Mouse (Mus musculus) embryonic facial prominence, embryonic 15.5 days (tissue): ENCODE results near the gene Rfc2. TPM values are rescaled to one million over a fixed set of nuclear protein-coding genes. Genes with fewer than 3 reads are reported as not detected.

ENCODE experiments used
- ATAC-seq: fragments of 200-750 bp; cut with Nextera tagmentation; 2 replicates; pipeline ENCODE4 v1.8.0; 2017; ENCODE audit warnings: low read depth, moderate TSS enrichment; ENCODE audit not compliant: insufficient number of reproducible peaks, low FRiP score, low TSS enrichment
- H3K27ac ChIP-seq: fragments of 300-500 bp; sonication (generic); replicated peaks from 2 replicates; pipeline ENCODE4 v1.5.1; 2015; ENCODE audit warnings: mild to moderate bottlenecking, inconsistent platforms
- H3K27me3 ChIP-seq: fragments of 300-500 bp; sonication (generic); 2 replicates; pipeline ENCODE4 v1.6.1; 2015; ENCODE audit warnings: inconsistent platforms
- H3K36me3 ChIP-seq: fragments of 300-500 bp; sonication (generic); 2 replicates; pipeline ENCODE4 v1.6.1; 2015; ENCODE audit warnings: mild to moderate bottlenecking, inconsistent platforms
- H3K4me1 ChIP-seq: fragments of 300-500 bp; sonication (generic); 2 replicates; pipeline ENCODE4 v1.6.1; 2015; ENCODE audit warnings: inconsistent platforms
- H3K4me2 ChIP-seq: fragments of 300-500 bp; sonication (generic); replicated peaks from 2 replicates; pipeline ENCODE4 v1.6.1; 2015; ENCODE audit warnings: mild to moderate bottlenecking, inconsistent platforms
- H3K4me3 ChIP-seq: fragments of 300-500 bp; sonication (generic); replicated peaks from 2 replicates; pipeline ENCODE4 v1.5.1; 2015; ENCODE audit warnings: mild to moderate bottlenecking, inconsistent platforms
- H3K9ac ChIP-seq: fragments of 300-500 bp; sonication (generic); 2 replicates; pipeline ENCODE4 v1.6.1; 2015; ENCODE audit warnings: inconsistent platforms
- H3K9me3 ChIP-seq: fragments of 300-500 bp; sonication (generic); replicated peaks from 2 replicates; pipeline ENCODE4 v1.6.1; 2016; ENCODE audit warnings: inconsistent platforms
- WGBS: fragments of 180-500 bp; shearing (Covaris S2); methylation state at CpG from one replicate; pipeline ENCODE4 v1.1.7; 2015; 5-methylcytosine and 5-hydroxymethylcytosine counted together
- polyA plus RNA-seq: library from polyadenylated mRNA; unstranded; fragments of >200 nt; fragmentation: Nextera tagmentation; extraction: Ambion mirVana; gene quantifications from 2 replicates; pipeline ENCODE4 v1.2.1, GENCODE M21; 2015

Gene Rfc2
- polyA plus RNA-seq, result 234 and 238 TPM in 2 replicates

DNA sequence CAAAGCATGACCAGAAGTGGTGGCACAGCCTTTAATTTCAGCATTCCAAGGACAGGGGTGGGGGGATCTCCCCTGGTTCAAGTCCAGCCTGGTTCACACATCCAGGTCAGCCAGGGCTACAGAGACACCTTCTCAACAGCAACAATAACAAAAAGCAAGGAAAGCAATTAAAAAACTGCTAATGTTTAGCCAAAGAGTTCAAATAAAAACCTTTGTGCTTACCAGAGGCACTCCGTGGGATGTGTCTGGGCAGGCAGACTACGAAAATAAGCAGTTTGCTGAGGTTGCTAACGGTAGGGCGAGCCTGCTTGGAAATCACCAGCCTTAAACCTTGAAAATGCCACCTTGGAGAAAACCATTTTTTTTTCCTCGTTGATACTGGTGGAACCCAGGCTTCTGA lies at the start of gene Rfc2:
Rfc2 (plus strand) TSS at position 221 of the 400 bp plus-strand sequence.
- WGBS, result 67% methylated on average over 5 of the region's 5 CpGs
- Histone ChIP-seq H3K9ac (no peak within 1 kb of the TSS), H3K4me2 (no peak within 1 kb of the TSS), H3K27ac (peak within 1 kb of the TSS; percentile 58), H3K4me3 (no peak within 1 kb of the TSS), H3K4me1 (peaks cover 16% of the 10 kb centered on the region), H3K36me3 (no peaks in the 10 kb centered on the region), H3K9me3 (no peaks in the 10 kb centered on the region), H3K27me3 (no peaks in the 10 kb centered on the region)
- no peak for ATAC-seq

DNA sequence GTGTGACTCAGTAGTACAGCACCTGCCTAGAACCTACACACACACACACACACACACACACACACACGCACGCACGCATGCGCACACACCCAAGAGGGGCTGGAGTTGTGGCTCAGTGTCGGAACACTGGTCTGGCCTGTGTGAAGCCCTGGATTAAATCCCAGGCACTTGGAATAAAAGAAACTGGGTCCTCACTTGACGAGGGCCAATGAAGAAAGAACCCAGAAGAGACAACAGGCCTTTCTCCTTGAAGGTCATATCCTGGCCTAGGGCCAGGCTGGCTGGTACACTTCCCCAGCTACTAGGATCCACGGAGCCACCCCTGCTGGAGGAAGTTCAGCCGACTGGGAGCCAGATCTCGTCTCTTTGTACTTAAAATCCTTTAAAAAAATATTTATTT lies 49.6 kb upstream of the Rfc2 start:
- no peaks in the 10 kb centered on the region for H3K4me1 ChIP-seq
- WGBS, result 77% methylated on average over 9 of the region's 9 CpGs
- H3K9ac ChIP-seq, result no peak overlapping the region
- H3K9me3 ChIP-seq, result no peaks in the 10 kb centered on the region
- no peaks in the 10 kb centered on the region for H3K27me3 ChIP-seq
- H3K4me3 ChIP-seq, result no peak overlapping the region
- peaks cover 41% of the 10 kb centered on the region for H3K36me3 ChIP-seq
- H3K27ac ChIP-seq, result no peak overlapping the region
- H3K4me2 ChIP-seq, result no peak overlapping the region
- no peak for ATAC-seq

- H3K27me3 ChIP-seq, result no peaks in the 10 kb centered on the region
- no peak for ATAC-seq
- H3K27ac ChIP-seq, result no peak overlapping the region
- no peaks in the 10 kb centered on the region for H3K4me1 ChIP-seq
- no peak overlapping the region for H3K4me2 ChIP-seq
- 97% methylated on average over 6 of the region's 6 CpGs for WGBS
- H3K9me3 ChIP-seq, result no peaks in the 10 kb centered on the region
- H3K36me3 ChIP-seq, result peaks cover 39% of the 10 kb centered on the region
- no peak overlapping the region for H3K9ac ChIP-seq
- H3K4me3 ChIP-seq, result no peak overlapping the region
Observed at GRCm38 (mm10) chr5:134532417-134532816, 48.7 kb upstream of the Rfc2 start.

DNA sequence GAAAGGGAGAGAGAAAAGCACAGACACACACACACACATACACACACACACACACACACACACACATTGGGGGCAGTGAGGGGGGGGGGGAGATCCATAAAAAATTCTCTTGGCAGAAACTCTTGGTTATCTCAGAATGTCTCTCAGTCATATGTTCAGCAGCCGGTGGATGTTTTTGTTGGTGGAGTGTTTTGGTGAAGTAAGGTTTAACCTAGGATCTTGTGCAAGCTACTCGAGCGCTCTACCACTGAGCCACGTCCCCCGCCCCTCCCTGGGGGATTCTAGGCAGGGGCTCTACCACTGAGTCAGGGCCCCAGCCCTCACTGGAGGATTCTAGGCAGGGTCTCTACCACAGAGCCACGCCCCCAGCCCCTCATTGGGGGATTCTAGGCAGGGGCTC lies 45.1 kb upstream of the Rfc2 start:
- 83% methylated on average over 6 of the region's 6 CpGs for WGBS
- H3K36me3 ChIP-seq, result peaks cover 49% of the 10 kb centered on the region
- H3K4me2 ChIP-seq, result no peak overlapping the region
- H3K27ac ChIP-seq, result no peak overlapping the region
- no peaks in the 10 kb centered on the region for H3K27me3 ChIP-seq
- no peak for ATAC-seq
- H3K4me1 ChIP-seq, result peaks cover 11% of the 10 kb centered on the region
- H3K4me3 ChIP-seq, result no peak overlapping the region
- H3K9me3 ChIP-seq, result no peaks in the 10 kb centered on the region
- no peak overlapping the region for H3K9ac ChIP-seq

GRCm38 (mm10) chr5:134539891-134540290 lies 41.3 kb upstream of the Rfc2 start:
- Histone ChIP-seq H3K27me3 (no peaks in the 10 kb centered on the region), H3K27ac (peak overlapping the region; percentile 29; the same call in 1 of the 2 replicates), H3K9me3 (no peaks in the 10 kb centered on the region), H3K36me3 (peaks cover 21% of the 10 kb centered on the region; the same call in 1 of the 2 replicates), H3K4me3 (no peak overlapping the region), H3K4me1 (peaks cover 21% of the 10 kb centered on the region), H3K4me2 (no peak overlapping the region), H3K9ac (no peak overlapping the region)
- peak; percentile 41 for ATAC-seq
- 10% methylated on average over 3 of the region's 3 CpGs for WGBS

GRCm38 (mm10) chr5:134540881-134541280 lies 40.3 kb upstream of the Rfc2 start:
- Histone ChIP-seq H3K27ac (no peak overlapping the region), H3K4me2 (no peak overlapping the region), H3K4me1 (peaks cover 21% of the 10 kb centered on the region), H3K9ac (no peak overlapping the region), H3K4me3 (no peak overlapping the region), H3K36me3 (peaks cover 13% of the 10 kb centered on the region; the same call in 1 of the 2 replicates), H3K27me3 (no peaks in the 10 kb centered on the region), H3K9me3 (no peaks in the 10 kb centered on the region)
- 51% methylated on average over 6 of the region's 6 CpGs for WGBS
- ATAC-seq, result no peak

DNA sequence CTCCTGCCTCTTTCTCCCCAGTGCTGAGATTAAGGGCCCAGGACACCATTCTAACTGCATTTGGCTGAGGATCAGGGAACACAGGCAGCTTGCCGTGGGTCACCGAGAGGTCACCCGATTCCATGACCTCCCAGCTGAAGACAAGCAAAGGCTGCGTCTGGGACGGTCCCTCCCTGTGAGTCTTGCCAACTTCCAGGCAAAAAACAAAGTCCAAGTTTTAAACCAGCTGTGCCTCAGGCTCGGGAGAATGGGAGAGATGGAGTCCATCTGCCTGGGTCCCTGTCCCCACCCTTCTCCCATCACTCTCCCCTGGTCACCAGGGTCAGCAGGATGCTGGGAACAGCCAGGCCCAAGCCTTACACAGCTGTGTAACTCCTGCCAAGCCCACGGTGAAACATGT lies 39.5 kb upstream of the Rfc2 start:
- Histone ChIP-seq H3K9ac (no peak overlapping the region), H3K4me3 (no peak overlapping the region), H3K27ac (no peak overlapping the region), H3K4me1 (peaks cover 21% of the 10 kb centered on the region), H3K36me3 (peaks cover 13% of the 10 kb centered on the region; the same call in 1 of the 2 replicates), H3K9me3 (no peaks in the 10 kb centered on the region), H3K27me3 (no peaks in the 10 kb centered on the region), H3K4me2 (no peak overlapping the region)
- 37% methylated on average over 7 of the region's 7 CpGs for WGBS
- no peak for ATAC-seq

GRCm38 (mm10) chr5:134544516-134545241 lies 36.5 kb upstream of the Rfc2 start:
- Histone ChIP-seq H3K4me2 (no peak overlapping the region), H3K27me3 (no peaks in the 10 kb centered on the region), H3K9me3 (no peaks in the 10 kb centered on the region), H3K36me3 (no peaks in the 10 kb centered on the region), H3K4me3 (no peak overlapping the region), H3K9ac (no peak overlapping the region), H3K27ac (no peak overlapping the region), H3K4me1 (peaks cover 30% of the 10 kb centered on the region)
- 65% methylated on average over 19 of the region's 19 CpGs for WGBS
- no peak for ATAC-seq

GRCm38 (mm10) chr5:134545242-134545629 lies 35.9 kb upstream of the Rfc2 start:
- no peak overlapping the region for H3K27ac ChIP-seq
- H3K4me1 ChIP-seq, result peaks cover 33% of the 10 kb centered on the region
- no peak overlapping the region for H3K9ac ChIP-seq
- 59% methylated on average over 3 of the region's 3 CpGs for WGBS
- H3K9me3 ChIP-seq, result no peaks in the 10 kb centered on the region
- no peak for ATAC-seq
- H3K4me3 ChIP-seq, result no peak overlapping the region
- no peaks in the 10 kb centered on the region for H3K36me3 ChIP-seq
- no peaks in the 10 kb centered on the region for H3K27me3 ChIP-seq
- H3K4me2 ChIP-seq, result no peak overlapping the region

DNA sequence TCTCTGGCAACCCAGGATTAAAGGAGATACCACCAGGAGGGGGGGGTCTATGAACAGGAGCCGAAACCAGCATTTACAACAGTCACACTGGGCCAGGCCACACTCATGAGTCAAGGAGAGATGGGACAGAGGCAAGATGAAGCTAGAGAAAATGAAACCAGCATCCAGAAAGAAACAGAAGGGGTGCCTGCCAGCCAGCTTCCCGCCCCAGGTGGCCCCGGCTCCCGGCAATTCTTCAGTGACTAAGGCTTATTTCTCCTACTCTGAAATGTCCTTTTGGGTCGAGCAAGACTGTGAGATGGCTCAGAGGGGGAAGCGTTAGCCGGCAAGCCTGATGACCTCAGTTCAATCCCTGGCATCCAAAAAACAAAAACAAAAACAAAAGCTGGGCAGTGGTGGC lies 34.4 kb upstream of the Rfc2 start:
- Histone ChIP-seq H3K36me3 (no peaks in the 10 kb centered on the region), H3K27ac (no peak overlapping the region), H3K9ac (no peak overlapping the region), H3K4me2 (no peak overlapping the region), H3K27me3 (no peaks in the 10 kb centered on the region), H3K4me3 (no peak overlapping the region), H3K4me1 (peaks cover 33% of the 10 kb centered on the region), H3K9me3 (no peaks in the 10 kb centered on the region)
- ATAC-seq, result no peak
- WGBS, result 89% methylated on average over 7 of the region's 7 CpGs

DNA sequence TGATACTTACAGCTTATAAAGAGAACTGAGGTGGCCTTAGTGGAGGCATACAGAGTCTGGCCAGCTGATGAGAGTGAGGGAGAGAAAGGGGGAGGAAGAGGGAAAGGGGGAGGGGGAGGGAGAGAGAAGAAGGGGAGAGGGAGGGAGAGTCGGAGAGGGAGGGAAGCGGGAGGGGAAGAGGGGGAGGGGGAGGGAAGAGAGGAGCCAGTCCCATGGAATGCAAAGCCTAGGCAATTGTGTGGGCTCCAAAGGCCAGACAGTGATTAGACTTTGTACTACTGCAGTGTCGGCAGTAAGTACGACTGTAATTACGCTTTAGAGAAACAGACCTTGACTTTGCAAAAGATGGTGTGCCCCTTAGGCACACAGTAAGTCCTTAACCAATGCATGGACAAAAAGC lies 32.9 kb upstream of the Rfc2 start:
- 51% methylated on average over 5 of the region's 5 CpGs for WGBS
- H3K4me3 ChIP-seq, result no peak overlapping the region
- H3K4me1 ChIP-seq, result peaks cover 38% of the 10 kb centered on the region
- H3K27ac ChIP-seq, result no peak overlapping the region
- no peaks in the 10 kb centered on the region for H3K27me3 ChIP-seq
- H3K9ac ChIP-seq, result no peak overlapping the region
- H3K9me3 ChIP-seq, result no peaks in the 10 kb centered on the region
- H3K4me2 ChIP-seq, result no peak overlapping the region
- H3K36me3 ChIP-seq, result no peaks in the 10 kb centered on the region
- no peak for ATAC-seq

- Histone ChIP-seq H3K9me3 (no peaks in the 10 kb centered on the region), H3K9ac (no peak overlapping the region), H3K4me3 (no peak overlapping the region), H3K27ac (no peak overlapping the region), H3K27me3 (no peaks in the 10 kb centered on the region), H3K36me3 (no peaks in the 10 kb centered on the region), H3K4me1 (peaks cover 46% of the 10 kb centered on the region), H3K4me2 (no peak overlapping the region)
- ATAC-seq, result no peak
- 94% methylated on average over 3 of the region's 3 CpGs for WGBS
Observed at GRCm38 (mm10) chr5:134549640-134550168, 31.5 kb upstream of the Rfc2 start.
